ENCODE assay signal across 15 mouse cellular contexts in the genomic region with DNA sequence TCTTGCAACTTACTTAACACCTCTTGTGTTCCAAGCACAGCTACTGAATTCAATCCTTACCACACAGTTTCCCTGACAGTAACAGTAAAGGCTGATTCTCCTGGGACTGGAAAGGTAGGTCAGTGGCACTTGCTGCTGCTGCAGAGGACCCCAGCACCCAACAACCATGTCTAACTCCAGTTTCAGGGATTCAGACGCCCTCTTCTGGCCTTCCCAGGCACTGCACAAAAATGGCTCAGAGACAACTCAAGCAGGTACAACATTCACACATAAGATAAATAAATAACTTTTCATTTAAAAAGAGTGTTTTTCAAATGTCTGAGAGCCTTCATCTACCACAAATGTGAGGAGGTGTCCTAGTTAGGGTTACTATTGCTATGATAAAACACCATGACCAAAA. TPM values are rescaled to one million over a fixed set of nuclear protein-coding genes. Genes with fewer than 3 reads are reported as not detected.
A peak's percentile ranks its signal among the peaks of the same experiment; 100 is the strongest.
DNase-seq lines count a peak whose midpoint lies in the region; ATAC-seq and TF ChIP-seq lines count a peak whose summit lies in the region.
"Had no signal": no experiment of that assay in that cellular context is flagged by ENCODE, and none has a peak within 500 bp of the region (broad histone marks: within the 10 kb centered on the region; RNA-seq: fewer than 3 reads in every experiment).

No protein-coding gene starts in this region.

- no peak for DNase-seq in kidney, adult 2 months
- DNase-seq in kidney, adult 9 months, result no peak
- no peak for DNase-seq in midbrain, postnatal 0 days (ENCODE audit: low spot score)
- DNase-seq in midbrain, embryonic 11.5 days (ENCODE audit: low spot score, missing footprints), result no peak
- DNase-seq in ZHBTc4 (ENCODE audit: low read depth, low spot score), result peak; percentile 59
- DNase-seq in splenic B cell, adult 2 months (ENCODE audit: low read depth, low spot score), result peak; percentile 47
- no peak for DNase-seq in left cerebral cortex, postnatal 10 days (ENCODE audit: extremely low spot score in 1 of 2, low spot score in 2 of 2)
- DNase-seq: adrenal gland, postnatal 10 days; kidney, postnatal 4 days; right cerebral cortex, postnatal 4 days had no signal

- 17% methylated on average over 1 of the region's 1 CpGs for WGBS in kidney, adult 2 months
- 4% methylated on average over 1 of the region's 1 CpGs for WGBS in midbrain, postnatal 0 days
- WGBS in midbrain, embryonic 11.5 days, result 0% methylated on average over 1 of the region's 1 CpGs

- H3K27ac ChIP-seq in kidney, adult 2 months (ENCODE audit: insufficient read depth, low read depth, low read length), result no peak overlapping the region
- no peak overlapping the region for H3K27ac ChIP-seq in midbrain, postnatal 0 days (ENCODE audit: low read depth, low read length)
- no peak overlapping the region for H3K27ac ChIP-seq in midbrain, embryonic 11.5 days (ENCODE audit: low read depth, low read length)
- H3K27ac ChIP-seq: limb, embryonic 10.5 days; macrophage had no signal

- TF ChIP-seq CTCF in kidney, adult 2 months (conservative IDR thresholded peaks at IDR 0.05; ENCODE audit: insufficient read depth, insufficient read length, low read depth, low read length), result peak; percentile 25
- peak; percentile 44 for TF ChIP-seq CTCF in midbrain, postnatal 0 days (IDR thresholded peaks at IDR 0.05)

- no peaks in the 10 kb centered on the region for H3K9me3 ChIP-seq in midbrain, postnatal 0 days (ENCODE audit: low read length)
- H3K9me3 ChIP-seq in midbrain, embryonic 11.5 days (ENCODE audit: control insufficient read depth, low read length), result no peaks in the 10 kb centered on the region
- H3K9me3 ChIP-seq: limb, embryonic 10.5 days had no signal

- H3K9ac ChIP-seq in midbrain, postnatal 0 days (replicated peaks; ENCODE audit: low read length, poor library complexity, severe bottlenecking), result no peak overlapping the region
- H3K9ac ChIP-seq in midbrain, embryonic 11.5 days (ENCODE audit: low read length), result no peak overlapping the region

- TF ChIP-seq POLR2A in kidney, adult 2 months (IDR thresholded peaks at IDR 0.05; ENCODE audit: low read depth, low read length), result no peak

- H3K4me2 ChIP-seq in midbrain, postnatal 0 days (ENCODE audit: low read depth, low read length, poor library complexity, severe bottlenecking), result no peak overlapping the region
- no peak overlapping the region for H3K4me2 ChIP-seq in midbrain, embryonic 11.5 days

- H3K4me3 ChIP-seq in kidney, adult 2 months (ENCODE audit: insufficient read depth, low read depth, low read length), result no peak overlapping the region
- H3K4me3 ChIP-seq in midbrain, postnatal 0 days (ENCODE audit: low read depth, low read length), result no peak overlapping the region
- H3K4me3 ChIP-seq in midbrain, embryonic 11.5 days (ENCODE audit: low read depth, low read length), result no peak overlapping the region
- H3K4me3 ChIP-seq: limb, embryonic 10.5 days had no signal

- no peaks in the 10 kb centered on the region for H3K27me3 ChIP-seq in kidney, adult 2 months (replicated peaks; ENCODE audit: control insufficient read depth, insufficient read depth, low read length)
- no peaks in the 10 kb centered on the region for H3K27me3 ChIP-seq in midbrain, postnatal 0 days (ENCODE audit: insufficient read depth, low read length)
- no peaks in the 10 kb centered on the region for H3K27me3 ChIP-seq in midbrain, embryonic 11.5 days (ENCODE audit: control insufficient read depth, insufficient read depth, low read length)
- no peaks in the 10 kb centered on the region; the same call in 1 of the 2 replicates for H3K27me3 ChIP-seq in splenic B cell, adult 2 months (ENCODE audit: control insufficient read depth, insufficient read depth, low read length, poor library complexity, severe bottlenecking)

- intact Hi-C loops in left cerebral cortex, postnatal 10 days (cut with DNase I), result no loop called here

- H3K36me3 ChIP-seq in kidney, adult 2 months (ENCODE audit: control insufficient read depth, insufficient read depth, low read length), result peaks cover 2% of the 10 kb centered on the region; the same call in 1 of the 2 replicates
- H3K36me3 ChIP-seq in midbrain, postnatal 0 days (ENCODE audit: insufficient read depth, low read length), result peaks cover 14% of the 10 kb centered on the region
- H3K36me3 ChIP-seq in midbrain, embryonic 11.5 days (ENCODE audit: control insufficient read depth, insufficient read depth, low read length), result peaks cover 5% of the 10 kb centered on the region
- H3K36me3 ChIP-seq in splenic B cell, adult 2 months (ENCODE audit: control insufficient read depth, insufficient read depth, low read length, poor library complexity, severe bottlenecking), result no peaks in the 10 kb centered on the region; the same call in 1 of the 2 replicates

- ATAC-seq in midbrain, postnatal 0 days (ENCODE audit: low FRiP score), result no peak
- no peak for ATAC-seq in midbrain, embryonic 11.5 days (ENCODE audit: low FRiP score)
- ATAC-seq: forebrain, embryonic 16.5 days had no signal

- H3K4me1 ChIP-seq in kidney, adult 2 months (ENCODE audit: control insufficient read depth, insufficient read depth, low read length), result peaks cover 2% of the 10 kb centered on the region; the same call in 1 of the 2 replicates
- H3K4me1 ChIP-seq in midbrain, postnatal 0 days (ENCODE audit: insufficient read depth, low read length), result no peaks in the 10 kb centered on the region; the same call in 1 of the 2 replicates
- peaks cover 2% of the 10 kb centered on the region; the same call in 1 of the 2 replicates for H3K4me1 ChIP-seq in midbrain, embryonic 11.5 days (ENCODE audit: control insufficient read depth, insufficient read depth, low read length)

RNA-seq across cellular contexts. Expression of a gene that starts 1.7 kb away (rescaled TPM):
- polyA plus RNA-seq in kidney, adult 2 months (2012; rRNA removed), result 21.0 and 23.8 TPM in 2 replicates
- total RNA-seq in midbrain, postnatal 0 days (2014; rRNA removed), result 61.3 and 75.9 TPM in 2 replicates
- 45.3 and 45.4 TPM in 2 replicates for polyA plus RNA-seq in midbrain, postnatal 0 days (2015; fragmentation: Nextera tagmentation; extraction: Ambion mirVana)
- polyA plus RNA-seq in midbrain, embryonic 11.5 days (2014; fragmentation: Nextera tagmentation; extraction: Ambion mirVana), result 30.6 and 30.9 TPM in 2 replicates
- 10 to 100 TPM; 37.7 to 38.9 TPM for total RNA-seq in left cerebral cortex, postnatal 10 days (2021)

RNA-seq across cellular contexts. Expression of a gene that starts 13.3 kb away (rescaled TPM):
- polyA plus RNA-seq in kidney, adult 2 months (2012; rRNA removed), result 10.6 and 12.7 TPM in 2 replicates
- 3.9 and 13.3 TPM in 2 replicates for total RNA-seq in midbrain, postnatal 0 days (2014; rRNA removed)
- polyA plus RNA-seq in midbrain, postnatal 0 days (2015; fragmentation: Nextera tagmentation; extraction: Ambion mirVana), result 5.2 and 7.4 TPM in 2 replicates
- polyA plus RNA-seq in midbrain, embryonic 11.5 days (2014; fragmentation: Nextera tagmentation; extraction: Ambion mirVana), result 3.1 and 3.8 TPM in 2 replicates
- total RNA-seq in left cerebral cortex, postnatal 10 days (2021), result 1 to 10 TPM; 3.0 to 4.5 TPM

RNA-seq across cellular contexts. Expression of a gene that starts 49.6 kb away (rescaled TPM):
- 0.02 TPM in 1 of 2 replicates, not detected in the other for polyA plus RNA-seq in kidney, adult 2 months (2012; rRNA removed)
- total RNA-seq in midbrain, postnatal 0 days (2014; rRNA removed), result not detected in 2 replicates
- not detected in 2 replicates for polyA plus RNA-seq in midbrain, postnatal 0 days (2015; fragmentation: Nextera tagmentation; extraction: Ambion mirVana)
- polyA plus RNA-seq in midbrain, embryonic 11.5 days (2014; fragmentation: Nextera tagmentation; extraction: Ambion mirVana), result 0.69 and 0.83 TPM in 2 replicates
- not detected for total RNA-seq in left cerebral cortex, postnatal 10 days (2021)
- total RNA-seq: gastrocnemius, postnatal 4 days had no signal
- polyA plus RNA-seq: heart, postnatal 0 days had no signal

RNA-seq across cellular contexts. Expression of a gene that starts 54.3 kb away (rescaled TPM):
- 31.0 and 33.0 TPM in 2 replicates for polyA plus RNA-seq in kidney, adult 2 months (2012; rRNA removed)
- 75.5 and 114 TPM in 2 replicates for total RNA-seq in midbrain, postnatal 0 days (2014; rRNA removed)
- 34.6 and 35.0 TPM in 2 replicates for polyA plus RNA-seq in midbrain, postnatal 0 days (2015; fragmentation: Nextera tagmentation; extraction: Ambion mirVana)
- 28.4 and 32.7 TPM in 2 replicates for polyA plus RNA-seq in midbrain, embryonic 11.5 days (2014; fragmentation: Nextera tagmentation; extraction: Ambion mirVana)
- total RNA-seq in left cerebral cortex, postnatal 10 days (2021), result 100 to 1,000 TPM; 114 to 123 TPM

Comparison
In these comparisons a context has a peak if more than half of its experiments do, and no peak if none do; other contexts are left out.
1. DNase-seq: peak in ZHBTc4 (single experiment) and splenic B cell, adult 2 months (single experiment); none in kidney, adult 2 months (single experiment), kidney, adult 9 months (single experiment), midbrain, postnatal 0 days (single experiment), midbrain, embryonic 11.5 days (single experiment) and left cerebral cortex, postnatal 10 days (0 of 2).